Mouse (Mus musculus): ENCODE measurements around the gene Sco2. TPM values are rescaled to one million over a fixed set of nuclear protein-coding genes. Genes with fewer than 3 reads are reported as not detected.

Gene Sco2
- 26.6 and 28.4 TPM in 2 replicates for polyA plus RNA-seq (2012; rRNA removed)

GRCm38 (mm10) chr15:89373762-89374248 lies at the start of gene Sco2:
Gene Sco2, minus strand, starts transcription at chr15:89373846.
- peaks cover 33% of the 10 kb centered on the region for H3K36me3 ChIP-seq (ENCODE audit: control insufficient read depth, insufficient read depth, low read length)
- under 1% methylated on average over 42 of the region's 42 CpGs for WGBS

DNA sequence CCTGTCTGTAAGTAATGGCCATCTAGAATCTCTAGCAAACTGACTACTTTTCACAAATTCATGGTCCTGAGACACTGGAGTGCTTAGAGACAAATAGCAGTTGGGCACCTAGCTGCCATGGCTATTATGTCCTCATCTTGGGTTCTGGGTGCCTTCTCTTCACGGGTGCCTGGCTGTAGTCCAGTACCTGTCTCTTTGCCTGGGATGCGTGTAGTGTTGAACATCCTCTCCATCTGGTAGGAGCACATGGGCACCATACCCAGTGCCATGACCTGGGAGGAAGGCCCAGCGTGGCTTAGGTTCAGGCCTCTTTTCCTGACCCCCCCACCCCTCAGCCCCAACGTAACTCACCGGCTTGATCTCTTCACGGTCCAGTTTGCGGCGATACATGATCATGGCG lies 48.3 kb upstream of the Sco2 start:
- TF ChIP-seq POLR2A (IDR thresholded peaks at IDR 0.05; ENCODE audit: low read depth, low read length) = no peak
- TF ChIP-seq CTCF (IDR thresholded peaks at IDR 0.05; ENCODE audit: extremely low read depth, insufficient read depth, insufficient read length, insufficient replicate concordance) = no peak
- H3K27ac ChIP-seq (ENCODE audit: insufficient read depth, low read length) = no peak overlapping the region
- WGBS = 94% methylated on average over 9 of the region's 9 CpGs
- H3K4me3 ChIP-seq (ENCODE audit: extremely low read depth, insufficient read depth, insufficient read length) = no peak overlapping the region
- DNase-seq (ENCODE audit: low read depth in 1 of 2, low spot score in 2 of 2) = no peak
- H3K4me1 ChIP-seq (ENCODE audit: control insufficient read depth, insufficient read depth, insufficient read length) = no peaks in the 10 kb centered on the region
- peaks cover 19% of the 10 kb centered on the region for H3K36me3 ChIP-seq (ENCODE audit: control insufficient read depth, insufficient read depth, low read length)
- H3K27me3 ChIP-seq (ENCODE audit: control insufficient read depth, insufficient read depth, low read length) = no peaks in the 10 kb centered on the region

More at GRCm38 (mm10) chr15:89373762-89374248, at the start of gene Sco2:
- peak; percentile 71 to 89 for DNase-seq (ENCODE audit: low read depth in 1 of 2, low spot score in 2 of 2)
- Histone ChIP-seq H3K4me3 (ENCODE audit: extremely low read depth, insufficient read depth, insufficient read length) (peak within 1 kb of the TSS; percentile 73), H3K27me3 (ENCODE audit: control insufficient read depth, insufficient read depth, low read length) (peaks cover 6% of the 10 kb centered on the region), H3K4me1 (ENCODE audit: control insufficient read depth, insufficient read depth, insufficient read length) (peaks cover 9% of the 10 kb centered on the region; the same call in 1 of the 2 replicates), H3K27ac (ENCODE audit: insufficient read depth, low read length) (peak within 1 kb of the TSS; percentile 96)
- TF ChIP-seq CTCF (IDR thresholded peaks at IDR 0.05; ENCODE audit: extremely low read depth, insufficient read depth, insufficient read length, insufficient replicate concordance) (peak; percentile 84), POLR2A (IDR thresholded peaks at IDR 0.05; ENCODE audit: low read depth, low read length) (peak; percentile 60; the same call in 1 of the 2 replicates)

GRCm38 (mm10) chr15:89415282-89415681 lies 41.6 kb upstream of the Sco2 start:
- DNase-seq (ENCODE audit: low read depth in 1 of 2, low spot score in 2 of 2) = no peak
- H3K27ac ChIP-seq (ENCODE audit: insufficient read depth, low read length) = no peak overlapping the region
- 83% methylated on average over 8 of the region's 8 CpGs for WGBS

GRCm38 (mm10) chr15:89410118-89410517 lies 36.5 kb upstream of the Sco2 start, which contains the start of gene Syce3:
Gene Syce3, minus strand, starts transcription at chr15:89410503.
- TF ChIP-seq POLR2A (IDR thresholded peaks at IDR 0.05; ENCODE audit: low read depth, low read length) = no peak
- TF ChIP-seq CTCF (IDR thresholded peaks at IDR 0.05; ENCODE audit: extremely low read depth, insufficient read depth, insufficient read length, insufficient replicate concordance) = no peak
- Histone ChIP-seq H3K27me3 (ENCODE audit: control insufficient read depth, insufficient read depth, low read length) (no peaks in the 10 kb centered on the region), H3K27ac (ENCODE audit: insufficient read depth, low read length) (no peak within 1 kb of the TSS), H3K4me3 (ENCODE audit: extremely low read depth, insufficient read depth, insufficient read length) (no peak within 1 kb of the TSS), H3K36me3 (ENCODE audit: control insufficient read depth, insufficient read depth, low read length) (no peaks in the 10 kb centered on the region), H3K4me1 (ENCODE audit: control insufficient read depth, insufficient read depth, insufficient read length) (no peaks in the 10 kb centered on the region)
- 92% methylated on average over 24 of the region's 24 CpGs for WGBS
- no peak for DNase-seq (ENCODE audit: low read depth in 1 of 2, low spot score in 2 of 2)

More at GRCm38 (mm10) chr15:89415282-89415681, 41.6 kb upstream of the Sco2 start:
- H3K27me3 ChIP-seq (ENCODE audit: control insufficient read depth, insufficient read depth, low read length) = no peaks in the 10 kb centered on the region
- TF ChIP-seq CTCF (IDR thresholded peaks at IDR 0.05; ENCODE audit: extremely low read depth, insufficient read depth, insufficient read length, insufficient replicate concordance) (no peak), POLR2A (IDR thresholded peaks at IDR 0.05; ENCODE audit: low read depth, low read length) (no peak)
- H3K4me1 ChIP-seq (ENCODE audit: control insufficient read depth, insufficient read depth, insufficient read length) = no peaks in the 10 kb centered on the region
- no peak overlapping the region for H3K4me3 ChIP-seq (ENCODE audit: extremely low read depth, insufficient read depth, insufficient read length)
- H3K36me3 ChIP-seq (ENCODE audit: control insufficient read depth, insufficient read depth, low read length) = peaks cover 11% of the 10 kb centered on the region

DNA sequence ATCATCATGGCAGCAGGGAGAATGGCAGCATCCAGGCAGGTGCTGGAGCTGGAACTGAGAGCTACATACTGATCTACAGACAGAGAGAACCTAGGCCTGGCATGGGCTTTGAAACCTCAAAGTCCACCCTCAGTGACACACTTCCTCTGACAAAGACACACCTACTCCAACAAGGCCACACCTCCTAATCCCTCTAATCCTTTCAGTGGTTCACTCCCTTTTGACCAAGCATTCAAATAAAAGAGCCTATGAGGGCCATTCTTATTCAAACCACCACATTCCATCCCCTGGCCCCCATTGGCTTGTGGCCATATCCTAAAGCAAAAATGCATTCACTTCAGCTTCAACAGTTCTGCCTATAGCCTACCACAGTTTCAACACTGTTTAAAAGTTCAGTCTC lies 33.0 kb upstream of the Sco2 start:
- H3K4me3 ChIP-seq (ENCODE audit: extremely low read depth, insufficient read depth, insufficient read length) = no peak overlapping the region
- H3K4me1 ChIP-seq (ENCODE audit: control insufficient read depth, insufficient read depth, insufficient read length) = no peaks in the 10 kb centered on the region
- no peak for DNase-seq (ENCODE audit: low read depth in 1 of 2, low spot score in 2 of 2)
- TF ChIP-seq POLR2A (IDR thresholded peaks at IDR 0.05; ENCODE audit: low read depth, low read length) (no peak), CTCF (IDR thresholded peaks at IDR 0.05; ENCODE audit: extremely low read depth, insufficient read depth, insufficient read length, insufficient replicate concordance) (no peak)
- H3K36me3 ChIP-seq (ENCODE audit: control insufficient read depth, insufficient read depth, low read length) = no peaks in the 10 kb centered on the region
- no peak overlapping the region for H3K27ac ChIP-seq (ENCODE audit: insufficient read depth, low read length)
- no peaks in the 10 kb centered on the region for H3K27me3 ChIP-seq (ENCODE audit: control insufficient read depth, insufficient read depth, low read length)

DNA sequence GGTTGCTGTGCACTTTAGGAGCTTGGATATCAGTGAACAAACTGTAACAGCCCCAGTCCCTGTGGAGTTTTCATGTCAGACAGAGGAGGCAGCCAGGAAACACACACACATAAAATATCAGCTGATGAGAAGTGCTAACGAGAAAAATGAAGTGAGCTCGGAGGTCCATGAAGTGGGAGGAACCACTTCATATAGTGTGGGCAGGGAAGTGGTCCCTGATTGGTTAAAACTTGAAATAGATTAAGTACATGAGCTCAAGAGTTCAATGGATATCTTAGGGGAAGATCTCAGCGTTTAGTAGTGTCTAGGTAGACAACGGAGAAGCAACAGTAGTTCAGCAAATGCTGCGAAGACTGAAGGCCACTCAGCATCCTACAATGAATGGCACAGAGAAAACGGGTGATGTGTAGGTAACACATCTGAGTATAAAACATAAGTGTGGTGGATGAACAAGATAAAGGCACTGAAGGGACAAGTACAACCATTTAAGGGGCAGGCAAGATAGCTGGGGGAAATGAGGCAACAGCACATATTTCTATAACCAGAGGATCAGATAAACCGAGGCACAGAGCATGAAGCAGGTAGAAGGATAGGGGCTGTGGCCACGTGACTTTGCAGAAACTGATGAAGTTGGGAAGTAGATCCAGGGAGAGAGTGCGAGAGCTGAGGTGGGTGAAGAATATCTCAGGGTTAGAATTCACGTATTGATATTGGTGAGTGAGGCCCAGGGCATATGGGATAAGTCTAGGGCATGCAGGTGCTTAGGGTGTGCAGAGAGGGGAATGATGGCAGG lies 31.4 kb upstream of the Sco2 start:
- Histone ChIP-seq H3K4me3 (ENCODE audit: extremely low read depth, insufficient read depth, insufficient read length) (no peak overlapping the region), H3K27me3 (ENCODE audit: control insufficient read depth, insufficient read depth, low read length) (no peaks in the 10 kb centered on the region), H3K4me1 (ENCODE audit: control insufficient read depth, insufficient read depth, insufficient read length) (no peaks in the 10 kb centered on the region), H3K36me3 (ENCODE audit: control insufficient read depth, insufficient read depth, low read length) (no peaks in the 10 kb centered on the region), H3K27ac (ENCODE audit: insufficient read depth, low read length) (no peak overlapping the region)
- TF ChIP-seq CTCF (IDR thresholded peaks at IDR 0.05; ENCODE audit: extremely low read depth, insufficient read depth, insufficient read length, insufficient replicate concordance) (no peak), POLR2A (IDR thresholded peaks at IDR 0.05; ENCODE audit: low read depth, low read length) (no peak)
- no peak for DNase-seq (ENCODE audit: low read depth in 1 of 2, low spot score in 2 of 2)
- WGBS = 73% methylated on average over 10 of the region's 10 CpGs

DNA sequence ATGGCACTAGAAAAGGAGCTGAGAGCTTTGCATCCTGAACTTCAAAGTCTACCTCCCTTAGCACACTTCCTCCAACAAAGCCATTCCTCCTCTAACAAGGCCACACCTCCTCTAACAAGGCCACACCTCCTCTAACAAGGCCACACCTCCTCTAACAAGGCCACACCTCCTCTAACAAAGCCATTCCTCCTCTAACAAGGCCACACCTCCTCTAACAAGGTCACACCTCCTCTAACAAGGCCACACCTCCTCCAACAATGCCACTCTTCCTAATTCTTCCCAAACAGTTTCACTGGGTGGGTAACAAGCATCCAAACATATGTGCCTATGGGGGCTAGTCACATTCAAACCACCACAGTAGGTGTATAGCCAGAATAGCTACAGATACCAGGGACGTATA lies 28.8 kb upstream of the Sco2 start:
- DNase-seq (ENCODE audit: low read depth in 1 of 2, low spot score in 2 of 2) = no peak
- no peaks in the 10 kb centered on the region for H3K36me3 ChIP-seq (ENCODE audit: control insufficient read depth, insufficient read depth, low read length)
- no peaks in the 10 kb centered on the region for H3K27me3 ChIP-seq (ENCODE audit: control insufficient read depth, insufficient read depth, low read length)
- WGBS = 88% methylated on average over 1 of the region's 1 CpGs
- TF ChIP-seq POLR2A (IDR thresholded peaks at IDR 0.05; ENCODE audit: low read depth, low read length) = no peak
- TF ChIP-seq CTCF (IDR thresholded peaks at IDR 0.05; ENCODE audit: extremely low read depth, insufficient read depth, insufficient read length, insufficient replicate concordance) = no peak
- H3K27ac ChIP-seq (ENCODE audit: insufficient read depth, low read length) = no peak overlapping the region
- no peaks in the 10 kb centered on the region for H3K4me1 ChIP-seq (ENCODE audit: control insufficient read depth, insufficient read depth, insufficient read length)
- no peak overlapping the region for H3K4me3 ChIP-seq (ENCODE audit: extremely low read depth, insufficient read depth, insufficient read length)
